ENCODE assay signal across 51 mouse cellular contexts in the genomic region with DNA sequence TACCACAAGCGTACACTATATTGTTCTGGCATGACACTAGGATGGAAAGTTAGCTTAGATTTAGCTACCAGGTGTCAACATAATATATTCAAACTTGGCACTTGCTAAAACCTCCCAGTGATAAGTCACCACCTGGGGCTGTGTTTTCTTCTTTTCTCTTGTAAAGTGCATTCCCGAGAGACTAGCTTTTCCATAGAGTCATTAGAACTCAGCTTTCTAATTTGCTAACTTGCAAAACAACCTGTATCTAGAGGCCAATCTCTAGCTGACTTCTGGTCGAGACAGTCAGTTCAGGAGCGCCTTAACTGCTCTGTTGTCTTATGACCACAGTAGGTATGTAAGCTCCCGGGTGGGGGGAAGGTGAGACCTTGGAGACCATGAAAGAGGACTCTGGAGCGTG. TPM values are rescaled to one million over a fixed set of nuclear protein-coding genes. Genes with fewer than 3 reads are reported as not detected.
"Had no signal": no experiment of that assay in that cellular context is flagged by ENCODE, and none has a peak within 500 bp of the region (broad histone marks: within the 10 kb centered on the region; RNA-seq: fewer than 3 reads in every experiment).

No protein-coding gene starts in this region.

- H3K9me3 ChIP-seq: heart, embryonic 12.5 days; heart, embryonic 13.5 days; heart, embryonic 15.5 days; hindbrain, embryonic 10.5 days; hindbrain, embryonic 12.5 days; hindbrain, embryonic 13.5 days; hindbrain, embryonic 15.5 days; intestine, embryonic 15.5 days; kidney, embryonic 15.5 days had no signal

- H3K36me3 ChIP-seq: heart, embryonic 12.5 days; heart, embryonic 13.5 days; heart, embryonic 15.5 days; hindbrain, embryonic 10.5 days; hindbrain, embryonic 12.5 days; hindbrain, embryonic 13.5 days; hindbrain, embryonic 15.5 days; intestine, embryonic 15.5 days; kidney, embryonic 15.5 days had no signal

- H3K4me3 ChIP-seq: heart, embryonic 12.5 days; heart, embryonic 13.5 days; heart, embryonic 15.5 days; hindbrain, embryonic 10.5 days; hindbrain, embryonic 12.5 days; hindbrain, embryonic 13.5 days; hindbrain, embryonic 15.5 days; intestine, embryonic 15.5 days; kidney, embryonic 15.5 days; layer of hippocampus, adult 2 months; left cerebral cortex, adult 2 months had no signal

- H3K4me2 ChIP-seq: heart, embryonic 11.5 days; heart, embryonic 12.5 days; heart, embryonic 13.5 days; heart, embryonic 15.5 days; hindbrain, embryonic 12.5 days; hindbrain, embryonic 13.5 days; hindbrain, embryonic 14.5 days; hindbrain, embryonic 15.5 days; intestine, embryonic 15.5 days; kidney, embryonic 15.5 days had no signal

- ATAC-seq: hindbrain, embryonic 16.5 days; hindbrain, postnatal 0 days; inflammation-experienced regulatory T-cells, adult 6 months; intestine, embryonic 15.5 days; intestine, embryonic 16.5 days; intestine, postnatal 0 days had no signal

- H3K27ac ChIP-seq: heart, embryonic 13.5 days; heart, embryonic 15.5 days; hindbrain, embryonic 10.5 days; hindbrain, embryonic 12.5 days; hindbrain, embryonic 13.5 days; hindbrain, embryonic 14.5 days; hindbrain, embryonic 15.5 days; hindbrain, postnatal 0 days; intestine, embryonic 15.5 days; kidney, embryonic 15.5 days; kidney, postnatal 0 days; layer of hippocampus, adult 2 months; left cerebral cortex, adult 2 months had no signal

- H3K27me3 ChIP-seq: heart, embryonic 12.5 days; heart, embryonic 13.5 days; heart, embryonic 15.5 days; hindbrain, embryonic 12.5 days; hindbrain, embryonic 13.5 days; hindbrain, embryonic 15.5 days; intestine, embryonic 15.5 days; kidney, embryonic 15.5 days had no signal

- DNase-seq: heart, postnatal 10 days; heart, postnatal 14 days; heart, postnatal 36 days; heart, postnatal 4 days; kidney, adult 11 months; kidney, adult 18-20 months; kidney, adult 2 months; kidney, adult 8-10 months; kidney, adult 9 months; kidney, postnatal 10 days; kidney, postnatal 14 days; kidney, postnatal 25 days; kidney, postnatal 36 days; kidney, postnatal 4 days; layer of hippocampus, adult 9-11 months; layer of hippocampus, postnatal 36 days had no signal

- H3K4me1 ChIP-seq: heart, embryonic 12.5 days; heart, embryonic 13.5 days; heart, embryonic 15.5 days; hindbrain, embryonic 10.5 days; hindbrain, embryonic 12.5 days; hindbrain, embryonic 13.5 days; hindbrain, embryonic 15.5 days; intestine, embryonic 15.5 days; kidney, embryonic 15.5 days had no signal

- H3K9ac ChIP-seq: heart, embryonic 12.5 days; heart, embryonic 13.5 days; heart, embryonic 15.5 days; hindbrain, embryonic 12.5 days; hindbrain, embryonic 13.5 days; hindbrain, embryonic 14.5 days; hindbrain, embryonic 15.5 days; intestine, embryonic 15.5 days; kidney, embryonic 15.5 days had no signal

RNA-seq across cellular contexts. Expression of a gene that starts 58.0 kb away (rescaled TPM):
- total RNA-seq: heart, postnatal 10 days; heart, postnatal 14 days; heart, postnatal 25 days; heart, postnatal 36 days; heart, postnatal 4 days; hematopoietic stem cell, adult 5-6 weeks; layer of hippocampus, adult 18-20 months; layer of hippocampus, adult 2 months; layer of hippocampus, adult 8-10 months; layer of hippocampus, postnatal 10 days; layer of hippocampus, postnatal 14 days; layer of hippocampus, postnatal 25 days; layer of hippocampus, postnatal 36 days; left cerebral cortex, adult 18-20 months; left cerebral cortex, adult 2 months had no signal
- polyA plus RNA-seq: heart, embryonic 11.5 days; heart, embryonic 12.5 days; heart, embryonic 13.5 days; heart, embryonic 14.5 days; heart, embryonic 15.5 days; heart, embryonic 16.5 days; heart, postnatal 0 days; hindbrain, embryonic 10.5 days; hindbrain, embryonic 11.5 days; hindbrain, embryonic 12.5 days; hindbrain, embryonic 13.5 days; hindbrain, embryonic 14.5 days; hindbrain, embryonic 15.5 days; hindbrain, embryonic 16.5 days; hindbrain, postnatal 0 days; inflammation-experienced regulatory T-cells, adult 6 months; intestine, embryonic 14.5 days; intestine, embryonic 15.5 days; intestine, embryonic 16.5 days; intestine, postnatal 0 days; kidney, adult 2 months; kidney, embryonic 14.5 days; kidney, embryonic 15.5 days; kidney, embryonic 16.5 days; kidney, postnatal 0 days; large intestine, adult 2 months had no signal
